8 mouse cellular contexts compared by ENCODE assay signal in genomic region chr11:106788026-106788774, GRCm38 (mm10). TPM values are rescaled to one million over a fixed set of nuclear protein-coding genes. Genes with fewer than 3 reads are reported as not detected.
DNase-seq lines count a peak whose midpoint lies in the region; ATAC-seq lines count a peak whose summit lies in the region.

No protein-coding gene starts in this region.

- peak; percentile 39 for ATAC-seq in inflammation-experienced regulatory T-cells, adult 6 months

- DNase-seq in adrenal gland, adult 18-20 months (ENCODE audit: low spot score in 2 of 2) = peak; percentile 99
- DNase-seq in embryo, embryonic 10 days (ENCODE audit: low spot score) = peak; percentile 96
- peak; percentile 100 for DNase-seq in gastrocnemius, postnatal 10 days
- peak; percentile 87 to 97 for DNase-seq in left cerebral cortex, adult 9 months (ENCODE audit: low spot score in 2 of 2)
- DNase-seq in right cerebral cortex, postnatal 14 days = peak; percentile 100
- peak; percentile 98 to 99 for DNase-seq in urinary bladder, postnatal 36 days (ENCODE audit: low spot score in 2 of 2)

- H3K4me1 ChIP-seq in megakaryocyte, embryonic 14.5 days = peaks cover 43% of the 10 kb centered on the region

- peaks cover 64% of the 10 kb centered on the region for H3K36me3 ChIP-seq in megakaryocyte, embryonic 14.5 days (replicated peaks; ENCODE audit: low read length)

- H3K27me3 ChIP-seq in megakaryocyte, embryonic 14.5 days (replicated peaks) = no peaks in the 10 kb centered on the region

- H3K9me3 ChIP-seq in megakaryocyte, embryonic 14.5 days = no peaks in the 10 kb centered on the region

- peak overlapping the region; percentile 95 for H3K4me3 ChIP-seq in megakaryocyte, embryonic 14.5 days (replicated peaks)

RNA-seq across cellular contexts. Expression of gene Ddx5, which starts 0.8 kb away (rescaled TPM):
- 100 to 1,000 TPM; 828 to 881 TPM for total RNA-seq in adrenal gland, adult 18-20 months (2021)
- 100 to 1,000 TPM; 281 to 345 TPM for total RNA-seq in gastrocnemius, postnatal 10 days (2021)
- polyA plus RNA-seq in inflammation-experienced regulatory T-cells, adult 6 months (2017; shearing (Covaris generic)) = 100 to 1,000 TPM; 400 to 575 (median 510) TPM
- 1,300 and 3,413 TPM in 2 replicates for polyA plus RNA-seq in megakaryocyte, embryonic 14.5 days (2012; ENCODE audit: insufficient read depth, low replicate concordance)

RNA-seq across cellular contexts. Expression of gene Cep95, which starts 0.9 kb away (rescaled TPM):
- total RNA-seq in adrenal gland, adult 18-20 months (2021) = 1 to 10 TPM; 7.6 to 8.4 TPM
- 1 to 10 TPM; 5.5 to 8.7 TPM for total RNA-seq in gastrocnemius, postnatal 10 days (2021)
- polyA plus RNA-seq in inflammation-experienced regulatory T-cells, adult 6 months (2017; shearing (Covaris generic)) = 10 to 100 TPM; 23.6 to 40.6 (median 34.6) TPM
- 2.0 TPM in 1 of 2 replicates, not detected in the other for polyA plus RNA-seq in megakaryocyte, embryonic 14.5 days (2012; ENCODE audit: insufficient read depth, low replicate concordance)

RNA-seq across cellular contexts. Expression of gene Polg2, which starts 8.9 kb away (rescaled TPM):
- total RNA-seq in adrenal gland, adult 18-20 months (2021) = 1 to 10 TPM; 4.3 to 6.1 TPM
- 1 to 10 TPM; 4.9 to 5.2 TPM for total RNA-seq in gastrocnemius, postnatal 10 days (2021)
- 10 to 100 TPM; 12.5 to 20.8 (median 13.3) TPM for polyA plus RNA-seq in inflammation-experienced regulatory T-cells, adult 6 months (2017; shearing (Covaris generic))
- polyA plus RNA-seq in megakaryocyte, embryonic 14.5 days (2012; ENCODE audit: insufficient read depth, low replicate concordance) = 0.62 TPM in 1 of 2 replicates, not detected in the other

RNA-seq across cellular contexts. Expression of gene Milr1, which starts 37.2 kb away (rescaled TPM):
- 1 to 10 TPM in 1 of 2 experiments, under 1 TPM in 1; 0.83 to 1.2 TPM for total RNA-seq in adrenal gland, adult 18-20 months (2021)
- 1 to 10 TPM; 1.0 to 1.2 TPM for total RNA-seq in gastrocnemius, postnatal 10 days (2021)
- polyA plus RNA-seq in inflammation-experienced regulatory T-cells, adult 6 months (2017; shearing (Covaris generic)) = 10 to 100 TPM in 2 of 3 experiments, 1 to 10 TPM in 1; 9.0 to 12.2 (median 11.5) TPM
- 1.2 TPM in 1 of 2 replicates, not detected in the other for polyA plus RNA-seq in megakaryocyte, embryonic 14.5 days (2012; ENCODE audit: insufficient read depth, low replicate concordance)

RNA-seq across cellular contexts. Expression of gene Pecam1, which starts 37.8 kb away (rescaled TPM):
- 10 to 100 TPM; 57.1 to 63.6 TPM for total RNA-seq in adrenal gland, adult 18-20 months (2021)
- 100 to 1,000 TPM; 104 to 118 TPM for total RNA-seq in gastrocnemius, postnatal 10 days (2021)
- polyA plus RNA-seq in inflammation-experienced regulatory T-cells, adult 6 months (2017; shearing (Covaris generic)) = 100 to 1,000 TPM in 2 of 3 experiments, 10 to 100 TPM in 1; 44.4 to 106 (median 100) TPM
- 1.3 and 13.6 TPM in 2 replicates for polyA plus RNA-seq in megakaryocyte, embryonic 14.5 days (2012; ENCODE audit: insufficient read depth, low replicate concordance)

Comparison
In these comparisons a context has a peak if more than half of its experiments do, and no peak if none do; other contexts are left out.
1. Peak in every context shown above with its lines: DNase-seq, ATAC-seq and H3K4me3 ChIP-seq.